Mouse (Mus musculus): ENCODE data around the gene Ror2. TPM values are rescaled to one million over a fixed set of nuclear protein-coding genes. Genes with fewer than 3 reads are reported as not detected.
A peak's percentile ranks its signal among the peaks of the same experiment; 100 is the strongest.
"Not testable (repeated sequence)": the region's sequence is repeated elsewhere in the genome, so short reads cannot be mapped to it uniquely, and the experiment has no call there.

The Ror2 gene
- polyA plus RNA-seq, 1 experiment from 2014 or later: 9.8 TPM

DNA sequence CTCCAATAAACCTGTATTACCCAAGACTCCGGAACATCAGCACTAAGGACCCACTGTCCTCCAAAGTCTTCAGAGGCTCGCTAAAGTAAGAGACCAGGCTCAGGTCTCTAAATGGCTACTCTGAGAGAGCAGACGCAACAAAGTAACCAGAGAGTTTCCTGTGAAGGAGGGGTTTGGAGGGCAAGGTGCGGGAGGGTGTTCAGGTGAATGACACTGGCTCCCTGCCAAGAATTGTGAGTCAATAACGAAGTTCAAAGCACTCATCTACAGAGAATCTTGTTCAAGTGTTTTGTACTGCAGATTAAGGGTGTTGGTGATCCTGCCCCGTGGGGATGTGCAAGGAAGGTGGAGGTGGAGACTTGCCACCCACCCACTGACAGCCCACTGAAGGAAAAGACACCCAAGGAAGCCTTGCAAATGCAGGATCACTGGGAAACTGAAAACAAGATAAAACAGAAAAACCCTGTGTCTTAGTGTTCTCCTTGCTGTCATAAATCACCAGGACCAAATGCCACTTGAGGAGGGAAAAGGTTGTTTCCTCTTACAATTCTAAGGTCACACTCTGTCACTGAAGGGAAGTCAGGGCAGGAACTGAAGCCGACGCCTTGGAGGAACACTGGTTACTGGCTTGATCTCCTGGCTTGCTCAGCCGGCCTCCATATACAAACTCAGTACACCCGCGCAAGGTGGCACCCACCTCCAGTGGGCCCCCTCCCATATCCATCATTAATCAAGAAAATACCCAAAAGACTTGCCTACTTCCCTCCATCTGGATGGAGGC lies 30.8 kb upstream of the Ror2 start:
- Histone ChIP-seq H3K9me3 (ENCODE audit: control insufficient read depth) (no peaks in the 10 kb centered on the region), H3K4me1 (replicated peaks; ENCODE audit: control insufficient read depth, insufficient read depth, low read length) (no peaks in the 10 kb centered on the region), H3K36me3 (ENCODE audit: control insufficient read depth, insufficient read depth) (no peaks in the 10 kb centered on the region), H3K9ac (ENCODE audit: low read depth, low read length) (0 out of 2 replicates have a peak overlapping the region, but pooled peaks have one; percentile 7), H3K4me2 (replicated peaks; ENCODE audit: low read depth) (peak overlapping the region; percentile 48), H3K27ac (ENCODE audit: low read depth, low read length) (peak overlapping the region; percentile 80), H3K27me3 (replicated peaks; ENCODE audit: control insufficient read depth, insufficient read depth, low read length) (no peaks in the 10 kb centered on the region), H3K4me3 (ENCODE audit: low read depth, low read length) (no peak overlapping the region)
- peak; percentile 92 for ATAC-seq
- no peak for TF ChIP-seq CTCF (IDR thresholded peaks at IDR 0.05; ENCODE audit: low read depth)
- 29% methylated on average over 11 of the region's 11 CpGs for WGBS

DNA sequence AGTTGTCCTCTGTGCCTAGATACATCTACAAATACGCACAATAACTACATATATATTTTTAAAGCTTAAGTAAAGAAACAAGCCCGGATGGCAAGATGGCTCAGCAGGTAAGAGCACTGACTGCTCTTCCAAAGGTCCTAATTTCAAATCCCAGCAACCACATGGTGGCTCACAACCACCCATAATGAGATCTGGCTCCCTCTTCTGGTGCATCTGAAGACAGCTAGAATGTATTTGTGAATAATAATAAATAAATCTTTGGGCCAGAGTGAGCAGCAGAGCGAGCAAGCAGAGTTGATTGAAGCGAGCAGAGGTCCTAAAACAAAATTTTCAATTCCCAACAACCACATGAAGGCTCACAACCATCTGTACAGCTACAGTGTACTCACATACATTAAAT lies 29.8 kb upstream of the Ror2 start:
- WGBS: 77% methylated on average over 4 of the region's 4 CpGs
- not testable (repeated sequence) for H3K36me3 ChIP-seq (ENCODE audit: control insufficient read depth, insufficient read depth); H3K4me1 ChIP-seq (replicated peaks; ENCODE audit: control insufficient read depth, insufficient read depth, low read length); H3K4me2 ChIP-seq (replicated peaks; ENCODE audit: low read depth); H3K9ac ChIP-seq (ENCODE audit: low read depth, low read length); H3K9me3 ChIP-seq (ENCODE audit: control insufficient read depth); H3K27ac ChIP-seq (ENCODE audit: low read depth, low read length); H3K27me3 ChIP-seq (replicated peaks; ENCODE audit: control insufficient read depth, insufficient read depth, low read length); ATAC-seq; H3K4me3 ChIP-seq (ENCODE audit: low read depth, low read length)
- TF ChIP-seq CTCF (IDR thresholded peaks at IDR 0.05; ENCODE audit: low read depth): peak; percentile 69

DNA sequence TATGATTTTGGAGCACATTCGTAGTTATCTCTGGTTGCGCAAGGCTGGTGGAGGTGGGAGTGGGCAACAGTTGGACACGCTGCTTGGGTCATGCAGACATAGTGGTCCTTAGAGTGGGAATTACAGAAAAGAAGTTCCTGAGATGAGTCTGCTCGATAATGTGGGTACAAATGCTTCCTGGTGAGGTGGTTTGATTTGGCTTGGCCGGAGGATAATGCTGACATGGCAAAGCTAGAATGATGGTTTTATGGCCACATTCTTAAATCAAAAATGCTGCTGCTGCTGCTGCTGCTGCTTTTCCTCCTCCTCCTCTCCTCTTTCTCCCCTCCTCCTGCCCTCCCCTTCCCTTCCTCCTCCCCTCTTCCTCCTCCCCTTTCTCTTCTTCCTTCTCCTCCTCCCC lies 24.5 kb upstream of the Ror2 start:
- no peak overlapping the region for H3K4me3 ChIP-seq (ENCODE audit: low read depth, low read length)
- H3K36me3 ChIP-seq (ENCODE audit: control insufficient read depth, insufficient read depth): no peaks in the 10 kb centered on the region
- H3K9me3 ChIP-seq (ENCODE audit: control insufficient read depth): no peaks in the 10 kb centered on the region
- peaks cover 5% of the 10 kb centered on the region; the same call in 1 of the 2 replicates for H3K4me1 ChIP-seq (replicated peaks; ENCODE audit: control insufficient read depth, insufficient read depth, low read length)
- 50% methylated on average over 5 of the region's 5 CpGs for WGBS
- H3K4me2 ChIP-seq (replicated peaks; ENCODE audit: low read depth): peak overlapping the region; percentile 60; the same call in 1 of the 2 replicates
- ATAC-seq: no peak
- H3K27me3 ChIP-seq (replicated peaks; ENCODE audit: control insufficient read depth, insufficient read depth, low read length): no peaks in the 10 kb centered on the region
- 0 out of 2 replicates have a peak overlapping the region, but pooled peaks have one; percentile 21 for H3K27ac ChIP-seq (ENCODE audit: low read depth, low read length)
- H3K9ac ChIP-seq (ENCODE audit: low read depth, low read length): no peak overlapping the region
- TF ChIP-seq CTCF (IDR thresholded peaks at IDR 0.05; ENCODE audit: low read depth): no peak

DNA sequence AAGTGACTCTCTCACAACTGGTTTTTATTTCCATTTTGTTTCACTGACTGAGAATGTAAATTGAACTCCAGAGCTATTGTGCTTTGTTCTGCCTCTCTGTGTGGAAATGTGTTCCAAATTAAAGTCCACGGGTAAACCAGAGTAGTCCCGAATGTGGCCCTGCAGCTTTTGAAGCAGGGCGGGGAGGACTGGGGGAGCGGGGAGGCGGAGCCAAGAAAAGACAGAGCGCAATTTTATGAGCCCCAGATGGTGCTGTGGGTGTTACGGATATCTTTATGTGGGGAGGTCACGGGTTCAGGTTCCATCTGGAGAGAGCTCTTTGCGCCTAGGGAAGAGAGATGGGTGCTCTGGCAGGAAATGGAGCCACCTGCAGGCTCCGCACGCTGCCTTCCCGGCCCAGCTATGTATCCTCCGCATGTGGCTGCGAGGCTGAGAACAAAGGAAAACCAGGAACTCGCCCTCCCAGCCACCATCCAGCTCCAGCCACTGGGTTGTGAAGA lies 23.8 kb upstream of the Ror2 start:
- ATAC-seq: peak; percentile 85
- Histone ChIP-seq H3K4me1 (replicated peaks; ENCODE audit: control insufficient read depth, insufficient read depth, low read length) (peaks cover 5% of the 10 kb centered on the region; the same call in 1 of the 2 replicates), H3K36me3 (ENCODE audit: control insufficient read depth, insufficient read depth) (no peaks in the 10 kb centered on the region), H3K9ac (ENCODE audit: low read depth, low read length) (no peak overlapping the region), H3K27me3 (replicated peaks; ENCODE audit: control insufficient read depth, insufficient read depth, low read length) (no peaks in the 10 kb centered on the region), H3K4me3 (ENCODE audit: low read depth, low read length) (peak overlapping the region; percentile 17; the same call in 1 of the 2 replicates), H3K9me3 (ENCODE audit: control insufficient read depth) (no peaks in the 10 kb centered on the region), H3K4me2 (replicated peaks; ENCODE audit: low read depth) (peak overlapping the region; percentile 60), H3K27ac (ENCODE audit: low read depth, low read length) (peak overlapping the region; percentile 21; the same call in 1 of the 2 replicates)
- TF ChIP-seq CTCF (IDR thresholded peaks at IDR 0.05; ENCODE audit: low read depth): peak; percentile 57
- under 1% methylated on average over 15 of the region's 15 CpGs for WGBS

DNA sequence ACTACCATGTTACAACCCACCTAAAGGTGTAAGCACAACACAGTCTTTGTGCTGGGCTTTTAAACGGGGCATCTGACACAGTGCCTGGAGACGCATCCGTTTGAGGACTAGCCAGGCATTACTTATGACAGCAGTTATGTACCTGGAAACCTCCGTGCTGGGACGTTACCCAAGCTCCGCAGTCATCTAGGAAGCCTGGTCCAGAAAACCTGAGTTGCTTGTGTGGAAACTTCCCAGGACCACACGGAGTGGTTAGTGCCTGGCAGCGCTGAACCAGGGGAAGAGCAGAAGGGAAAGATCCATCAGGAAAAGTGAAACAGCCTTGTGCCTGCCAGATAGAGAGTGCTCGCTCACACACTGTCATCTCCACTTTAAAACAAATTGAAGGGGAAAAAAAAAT lies 23.2 kb upstream of the Ror2 start:
- Histone ChIP-seq H3K4me1 (replicated peaks; ENCODE audit: control insufficient read depth, insufficient read depth, low read length) (peaks cover 5% of the 10 kb centered on the region; the same call in 1 of the 2 replicates), H3K4me2 (replicated peaks; ENCODE audit: low read depth) (peak overlapping the region; percentile 60), H3K36me3 (ENCODE audit: control insufficient read depth, insufficient read depth) (no peaks in the 10 kb centered on the region), H3K9me3 (ENCODE audit: control insufficient read depth) (no peaks in the 10 kb centered on the region), H3K4me3 (ENCODE audit: low read depth, low read length) (0 out of 2 replicates have a peak overlapping the region, but pooled peaks have one; percentile 17), H3K27me3 (replicated peaks; ENCODE audit: control insufficient read depth, insufficient read depth, low read length) (no peaks in the 10 kb centered on the region), H3K9ac (ENCODE audit: low read depth, low read length) (no peak overlapping the region), H3K27ac (ENCODE audit: low read depth, low read length) (no peak overlapping the region)
- TF ChIP-seq CTCF (IDR thresholded peaks at IDR 0.05; ENCODE audit: low read depth): no peak
- ATAC-seq: peak; percentile 23; the same call in 1 of the 2 replicates
- 32% methylated on average over 9 of the region's 9 CpGs for WGBS

DNA sequence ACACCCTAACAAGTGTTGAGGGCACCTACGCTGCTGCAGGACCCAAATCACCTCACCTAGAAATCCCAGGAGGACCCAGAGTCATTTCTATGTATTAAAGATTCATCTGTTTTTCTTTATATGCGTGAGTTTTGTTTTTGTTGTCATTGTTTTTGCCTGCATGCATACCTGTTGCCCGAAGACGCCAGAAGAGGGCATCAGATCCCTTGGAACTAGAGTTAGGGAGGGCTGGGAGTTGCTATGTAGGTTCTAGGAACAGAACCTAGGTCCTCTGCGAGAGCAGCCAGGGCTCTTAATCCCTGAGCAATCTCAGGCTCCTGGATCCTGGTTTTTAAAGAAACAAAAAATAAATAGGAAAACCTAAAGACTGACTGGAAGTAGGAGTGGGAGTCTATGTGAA lies 20.9 kb upstream of the Ror2 start:
- peak; percentile 41; the same call in 1 of the 2 replicates for TF ChIP-seq CTCF (IDR thresholded peaks at IDR 0.05; ENCODE audit: low read depth)
- whole genome bisulfite sequencing: 82% methylated on average over 5 of the region's 5 CpGs
- ATAC-seq: no peak

More for the DNA sequence above, 20.9 kb upstream of the Ror2 start:
- Histone ChIP-seq H3K27me3 (replicated peaks; ENCODE audit: control insufficient read depth, insufficient read depth, low read length) (no peaks in the 10 kb centered on the region), H3K27ac (ENCODE audit: low read depth, low read length) (no peak overlapping the region), H3K4me3 (ENCODE audit: low read depth, low read length) (no peak overlapping the region), H3K36me3 (ENCODE audit: control insufficient read depth, insufficient read depth) (no peaks in the 10 kb centered on the region), H3K4me2 (replicated peaks; ENCODE audit: low read depth) (no peak overlapping the region), H3K4me1 (replicated peaks; ENCODE audit: control insufficient read depth, insufficient read depth, low read length) (peaks cover 5% of the 10 kb centered on the region; the same call in 1 of the 2 replicates), H3K9ac (ENCODE audit: low read depth, low read length) (no peak overlapping the region), H3K9me3 (ENCODE audit: control insufficient read depth) (no peaks in the 10 kb centered on the region)
